Mouse (Mus musculus): ENCODE results near the gene Crim1. TPM values are rescaled to one million over a fixed set of nuclear protein-coding genes. Genes with fewer than 3 reads are reported as not detected.

The Crim1 gene
- polyA plus RNA-seq, 1 experiment from 2014 or later: 2.4 TPM

GRCm38 (mm10) chr17:78209646-78210045, 9.6 kb downstream of the Crim1 start:
- no peak for DNase-seq (ENCODE audit: low spot score)

DNA sequence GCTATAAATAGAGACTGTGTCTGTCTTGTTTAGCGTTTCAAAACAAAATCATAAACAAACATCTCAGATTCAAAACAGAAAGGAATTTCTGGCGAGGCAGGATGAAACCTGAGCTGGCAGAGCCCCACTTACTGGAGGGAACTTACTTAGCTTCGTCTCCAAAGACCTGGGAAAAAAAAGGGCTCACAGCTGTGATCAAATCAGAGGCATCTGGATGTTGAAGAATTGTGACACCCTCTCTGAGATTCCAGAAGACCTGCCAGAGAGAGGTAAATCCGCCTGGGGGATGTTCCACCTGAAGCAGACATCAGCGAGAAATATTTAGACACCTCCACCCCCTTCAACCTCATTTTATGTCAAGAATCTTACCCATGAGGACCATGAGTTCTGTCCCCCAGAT, 11.8 kb downstream of the Crim1 start:
- no peak for DNase-seq (ENCODE audit: low spot score)

DNA sequence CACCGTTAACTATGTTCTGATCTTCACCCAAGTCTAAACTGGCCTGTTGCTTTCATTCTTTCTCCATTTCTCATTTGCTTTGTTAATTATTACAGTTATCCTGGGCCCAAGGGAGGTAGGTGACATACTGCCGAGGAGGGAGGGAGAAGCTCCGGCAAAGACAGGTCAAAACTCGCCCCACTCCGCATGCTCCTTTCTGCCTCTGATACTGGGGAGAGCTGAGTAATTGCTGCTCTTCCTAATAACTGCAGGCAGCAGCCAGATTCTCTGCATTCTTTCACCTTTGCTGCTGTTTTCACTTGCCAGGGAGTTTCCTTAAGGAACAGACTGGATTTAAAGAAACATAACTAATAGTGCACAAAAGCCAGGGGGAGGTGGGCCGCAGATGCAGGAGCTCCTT, 13.1 kb downstream of the Crim1 start:
- DNase-seq (ENCODE audit: low spot score): no peak

- no peak for DNase-seq (ENCODE audit: low spot score)
Observed at GRCm38 (mm10) chr17:78216526-78216925, 16.5 kb downstream of the Crim1 start.

GRCm38 (mm10) chr17:78217406-78217805, 17.4 kb downstream of the Crim1 start:
- no peak for DNase-seq (ENCODE audit: low spot score)

- no peak for DNase-seq (ENCODE audit: low spot score)
Observed at GRCm38 (mm10) chr17:78218506-78219232, 18.6 kb downstream of the Crim1 start.

- DNase-seq (ENCODE audit: low spot score): no peak
Observed at GRCm38 (mm10) chr17:78221007-78221642, 21.1 kb downstream of the Crim1 start.

DNA sequence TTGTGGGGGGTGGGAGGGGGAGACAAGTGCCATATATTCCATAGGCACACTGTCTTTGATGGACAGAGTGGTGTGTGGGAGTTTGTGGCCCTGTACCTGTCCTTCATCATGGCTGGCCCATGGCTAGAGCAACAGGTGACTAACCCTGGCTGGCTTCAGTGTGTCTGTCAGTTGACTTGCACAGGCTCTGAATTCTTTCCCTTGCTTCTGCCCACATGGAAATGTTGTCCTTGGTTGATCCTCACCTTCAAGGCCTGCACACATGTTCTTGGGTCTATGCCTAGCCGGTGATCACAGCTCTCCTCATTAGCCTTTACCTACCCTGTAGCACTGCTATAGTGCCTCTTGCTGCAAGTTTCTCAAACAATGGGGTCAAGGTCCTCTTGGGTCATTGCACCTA, 21.8 kb downstream of the Crim1 start:
- no peak for DNase-seq (ENCODE audit: low spot score)

DNA sequence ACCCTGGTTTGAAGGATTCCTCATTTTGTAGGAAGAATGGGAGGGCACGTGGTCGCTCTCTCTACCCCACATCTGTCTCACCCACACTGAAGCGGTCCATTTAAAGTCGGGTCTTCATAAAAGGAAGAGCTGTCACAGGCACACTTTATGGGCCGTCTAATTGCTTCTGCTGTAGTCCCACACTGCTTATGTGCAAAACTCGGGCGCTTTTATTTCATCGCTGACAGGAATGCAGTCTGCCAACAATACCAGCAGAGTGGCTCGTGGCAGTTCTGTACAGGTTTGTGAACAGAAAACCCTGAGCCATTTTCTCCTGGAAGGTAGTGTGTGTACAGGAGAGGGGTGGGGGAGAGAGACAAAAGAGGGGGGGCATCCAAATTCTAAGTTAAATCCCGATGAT, 23.9 kb downstream of the Crim1 start:
- DNase-seq (ENCODE audit: low spot score): no peak

DNA sequence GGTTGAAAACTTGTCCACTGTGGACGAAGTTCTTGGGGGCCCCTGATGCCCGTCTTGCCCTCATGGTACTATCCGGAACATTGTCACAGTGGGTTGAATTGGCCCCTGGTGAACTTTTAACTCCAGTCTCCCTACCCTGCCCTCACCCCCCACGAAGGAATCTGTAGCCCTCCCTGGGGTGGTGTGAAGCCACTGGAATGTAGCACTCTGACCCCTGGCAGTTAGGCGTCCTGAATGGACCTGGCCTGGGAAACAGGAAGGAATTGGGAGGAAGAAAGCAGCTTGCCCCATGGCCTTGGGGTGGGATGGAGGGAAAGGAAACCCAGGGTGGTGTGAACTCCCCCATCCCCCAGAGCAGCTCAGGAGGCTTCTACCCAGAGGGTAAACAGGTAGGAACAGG, 25.5 kb downstream of the Crim1 start:
- DNase-seq (ENCODE audit: low spot score): no peak

GRCm38 (mm10) chr17:78227211-78227610, 27.2 kb downstream of the Crim1 start:
- no peak for DNase-seq (ENCODE audit: low spot score)

DNA sequence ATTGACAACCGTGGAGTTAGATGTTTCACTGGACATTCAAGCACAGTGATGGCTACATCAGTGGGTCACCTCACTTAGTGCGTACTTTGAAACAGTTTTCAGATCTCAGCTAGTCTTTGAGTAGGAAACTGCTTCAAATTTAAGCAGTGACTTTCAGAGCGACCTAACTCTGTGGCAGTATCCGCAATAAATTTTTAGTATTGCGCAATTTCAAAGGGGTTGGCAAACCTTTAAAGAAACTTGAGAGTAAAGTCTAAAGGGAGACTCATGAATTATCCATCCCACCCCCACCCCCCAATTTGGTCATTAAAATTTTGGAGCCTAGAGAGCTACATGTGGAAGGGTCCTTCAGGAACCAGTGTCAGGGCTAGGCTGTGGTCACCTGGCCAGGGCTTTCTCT, 31.5 kb downstream of the Crim1 start:
- no peak for DNase-seq (ENCODE audit: low spot score)

- DNase-seq (ENCODE audit: low spot score): no peak
Observed at GRCm38 (mm10) chr17:78232703-78233102, 32.7 kb downstream of the Crim1 start.

- no peak for DNase-seq (ENCODE audit: low spot score)
Observed at GRCm38 (mm10) chr17:78233873-78234272, 33.8 kb downstream of the Crim1 start.

- no peak for DNase-seq (ENCODE audit: low spot score)
Observed at GRCm38 (mm10) chr17:78236126-78236525, 36.1 kb downstream of the Crim1 start.

GRCm38 (mm10) chr17:78237954-78238353, 37.9 kb downstream of the Crim1 start:
- DNase-seq (ENCODE audit: low spot score): no peak

DNA sequence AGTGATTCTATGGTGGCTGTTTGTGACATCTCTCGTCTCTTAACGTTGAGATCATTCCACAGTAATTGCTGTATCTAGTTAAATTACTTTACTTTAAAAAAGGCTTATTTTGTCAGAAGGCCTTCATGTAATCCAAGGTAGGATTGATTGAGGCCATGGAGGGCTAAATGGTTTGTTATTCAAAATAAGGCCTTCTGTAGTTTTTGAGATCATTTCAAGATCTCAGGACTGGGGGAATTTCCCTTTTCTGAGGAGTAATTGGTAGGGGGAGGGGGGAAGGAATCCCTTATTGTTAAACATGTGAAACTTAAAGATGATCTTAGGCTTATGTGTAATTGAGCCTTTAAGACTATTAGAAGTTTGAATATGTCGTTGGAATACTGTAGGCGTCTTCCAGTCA, 40.1 kb downstream of the Crim1 start:
- no peak for DNase-seq (ENCODE audit: low spot score)

DNA sequence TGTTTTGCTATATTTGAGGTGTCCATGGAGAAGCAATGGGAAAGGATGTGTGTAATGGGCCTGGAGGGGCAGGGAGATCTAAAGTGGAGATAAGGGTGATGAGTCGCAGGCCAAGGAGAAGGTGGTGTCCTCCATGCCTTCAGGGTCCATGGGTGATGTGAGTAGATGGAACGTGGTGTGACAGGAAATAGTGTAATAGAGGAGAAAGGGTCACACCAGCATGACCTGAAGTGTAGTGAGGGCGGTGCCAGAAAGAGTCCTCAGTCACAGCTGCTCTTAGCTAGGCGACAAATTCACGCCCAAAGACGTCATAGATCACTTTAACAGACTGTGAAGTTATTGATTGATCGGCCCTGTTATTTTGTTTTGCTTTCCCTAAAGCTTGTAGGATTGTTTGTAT, 41.2 kb downstream of the Crim1 start:
- no peak for DNase-seq (ENCODE audit: low spot score)

GRCm38 (mm10) chr17:78244752-78245151, 44.7 kb downstream of the Crim1 start:
- no peak for DNase-seq (ENCODE audit: low spot score)

- peak; percentile 17 for DNase-seq (ENCODE audit: low spot score)
Observed at GRCm38 (mm10) chr17:78245444-78245843, 45.4 kb downstream of the Crim1 start.

- no peak for DNase-seq (ENCODE audit: low spot score)
Observed at GRCm38 (mm10) chr17:78246634-78247383, 46.8 kb downstream of the Crim1 start.

DNA sequence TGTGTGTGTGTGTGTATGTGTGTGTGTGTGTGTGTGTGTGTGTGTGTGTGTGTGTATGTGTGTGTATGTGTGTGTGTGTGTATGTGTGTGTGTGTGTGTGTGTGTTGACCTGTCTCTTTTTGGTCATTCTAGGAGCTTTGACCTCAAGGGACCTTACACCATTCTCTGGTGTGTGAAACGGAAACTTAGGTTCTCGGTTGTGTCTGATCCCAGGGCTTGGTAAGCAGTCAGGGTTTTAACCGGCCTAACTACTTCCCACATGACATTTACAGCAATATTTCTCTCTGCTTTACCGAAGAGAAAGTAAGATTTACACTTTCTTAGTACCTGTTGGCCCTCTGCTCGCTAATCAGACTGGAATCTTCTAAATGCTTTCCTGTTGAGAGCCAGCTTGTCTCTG, 48.1 kb downstream of the Crim1 start:
- DNase-seq (ENCODE audit: low spot score): no peak

Data from thymus, postnatal 0 days (tissue).